Mouse (Mus musculus): Measurements from ENCODE around the gene Krtap1-3. TPM values are rescaled to one million over a fixed set of nuclear protein-coding genes. Genes with fewer than 3 reads are reported as not detected.

Gene Krtap1-3
- polyA plus RNA-seq, 1 experiment from 2014 or later: not detected

- Histone ChIP-seq H3K9me3 (ENCODE audit: control insufficient read depth, low read length) (no peaks in the 10 kb centered on the region), H3K4me3 (ENCODE audit: low read length) (no peak overlapping the region), H3K36me3 (ENCODE audit: control insufficient read depth, insufficient read depth, low read length) (no peaks in the 10 kb centered on the region), H3K9ac (ENCODE audit: low read length) (no peak overlapping the region), H3K4me1 (replicated peaks; ENCODE audit: control insufficient read depth, insufficient read depth, low read length) (no peaks in the 10 kb centered on the region), H3K27me3 (ENCODE audit: control insufficient read depth, insufficient read depth, low read depth, low read length) (no peaks in the 10 kb centered on the region), H3K27ac (ENCODE audit: low read length) (no peak overlapping the region), H3K4me2 (ENCODE audit: low read depth, low read length) (no peak overlapping the region)
- ATAC-seq (ENCODE audit: low read depth): no peak
Measured at GRCm38 (mm10) chr11:99547892-99548291, 43.2 kb downstream of the Krtap1-3 start.

Other genes starting within 250 kb of the Krtap1-3 start
- not detected in 2 replicates for gene Krt27, start 240.2 kb downstream of the Krtap1-3 start, polyA plus RNA-seq (2015; fragmentation: Nextera tagmentation; extraction: Ambion mirVana)
- gene Krt28, start 216.4 kb downstream of the Krtap1-3 start, polyA plus RNA-seq (2015; fragmentation: Nextera tagmentation; extraction: Ambion mirVana): 0.13 and 0.21 TPM in 2 replicates
- gene Krt10, start 202.0 kb downstream of the Krtap1-3 start, polyA plus RNA-seq (2015; fragmentation: Nextera tagmentation; extraction: Ambion mirVana): 21.6 and 23.2 TPM in 2 replicates
- gene Krt12, start 169.1 kb downstream of the Krtap1-3 start, polyA plus RNA-seq (2015; fragmentation: Nextera tagmentation; extraction: Ambion mirVana): not detected in 2 replicates
- 0.30 and 0.96 TPM in 2 replicates for gene Krt20, start 153.2 kb downstream of the Krtap1-3 start, polyA plus RNA-seq (2015; fragmentation: Nextera tagmentation; extraction: Ambion mirVana)
- 4.9 and 5.4 TPM in 2 replicates for gene Krt23, start 98.2 kb downstream of the Krtap1-3 start, polyA plus RNA-seq (2015; fragmentation: Nextera tagmentation; extraction: Ambion mirVana)
- not detected in 2 replicates for gene Krt39, start 70.0 kb downstream of the Krtap1-3 start, polyA plus RNA-seq (2015; fragmentation: Nextera tagmentation; extraction: Ambion mirVana)
- gene Krt40, start 48.2 kb downstream of the Krtap1-3 start, polyA plus RNA-seq (2015; fragmentation: Nextera tagmentation; extraction: Ambion mirVana): not detected in 2 replicates
- not detected in 2 replicates for gene Krtap3-3, start 40.5 kb downstream of the Krtap1-3 start, polyA plus RNA-seq (2015; fragmentation: Nextera tagmentation; extraction: Ambion mirVana)
- not detected in 2 replicates for gene Krtap3-2, start 34.5 kb downstream of the Krtap1-3 start, polyA plus RNA-seq (2015; fragmentation: Nextera tagmentation; extraction: Ambion mirVana)
- not detected in 2 replicates for gene Gm11939, start 31.9 kb downstream of the Krtap1-3 start, polyA plus RNA-seq (2015; fragmentation: Nextera tagmentation; extraction: Ambion mirVana)
- gene Krtap3-1, start 24.7 kb downstream of the Krtap1-3 start, polyA plus RNA-seq (2015; fragmentation: Nextera tagmentation; extraction: Ambion mirVana): not detected in 2 replicates
- gene Krtap1-5, start 10.3 kb downstream of the Krtap1-3 start, polyA plus RNA-seq (2015; fragmentation: Nextera tagmentation; extraction: Ambion mirVana): not detected in 2 replicates
- not detected in 2 replicates for gene Krtap1-4, start 7.7 kb downstream of the Krtap1-3 start, polyA plus RNA-seq (2015; fragmentation: Nextera tagmentation; extraction: Ambion mirVana)
- not detected in 2 replicates for gene Krtap9-3, start 6.8 kb upstream of the Krtap1-3 start, polyA plus RNA-seq (2015; fragmentation: Nextera tagmentation; extraction: Ambion mirVana)
- gene Gm11938, start 12.0 kb upstream of the Krtap1-3 start, polyA plus RNA-seq (2015; fragmentation: Nextera tagmentation; extraction: Ambion mirVana): not detected in 2 replicates
- not detected in 2 replicates for gene Gm11937, start 18.9 kb upstream of the Krtap1-3 start, polyA plus RNA-seq (2015; fragmentation: Nextera tagmentation; extraction: Ambion mirVana)
- gene Krtap2-4, start 23.5 kb upstream of the Krtap1-3 start, polyA plus RNA-seq (2015; fragmentation: Nextera tagmentation; extraction: Ambion mirVana): not detected in 2 replicates
- gene Gm11562, start 29.1 kb upstream of the Krtap1-3 start, polyA plus RNA-seq (2015; fragmentation: Nextera tagmentation; extraction: Ambion mirVana): not detected in 2 replicates
- not detected in 2 replicates for gene Krtap4-1, start 36.9 kb upstream of the Krtap1-3 start, polyA plus RNA-seq (2015; fragmentation: Nextera tagmentation; extraction: Ambion mirVana)
- gene Krtap4-2, start 43.7 kb upstream of the Krtap1-3 start, polyA plus RNA-seq (2015; fragmentation: Nextera tagmentation; extraction: Ambion mirVana): not detected in 2 replicates
- gene Krtap4-7, start 52.8 kb upstream of the Krtap1-3 start, polyA plus RNA-seq (2015; fragmentation: Nextera tagmentation; extraction: Ambion mirVana): not detected in 2 replicates
- not detected in 2 replicates for gene Gm11555, start 58.9 kb upstream of the Krtap1-3 start, polyA plus RNA-seq (2015; fragmentation: Nextera tagmentation; extraction: Ambion mirVana)
- not detected in 2 replicates for gene Gm11563, start 67.6 kb upstream of the Krtap1-3 start, polyA plus RNA-seq (2015; fragmentation: Nextera tagmentation; extraction: Ambion mirVana)
- gene Krtap4-6, start 74.6 kb upstream of the Krtap1-3 start, polyA plus RNA-seq (2015; fragmentation: Nextera tagmentation; extraction: Ambion mirVana): not detected in 2 replicates
- gene Gm14190, start 99.4 kb upstream of the Krtap1-3 start, polyA plus RNA-seq (2015; fragmentation: Nextera tagmentation; extraction: Ambion mirVana): not detected in 2 replicates
- gene Gm14180, start 143.0 kb upstream of the Krtap1-3 start, polyA plus RNA-seq (2015; fragmentation: Nextera tagmentation; extraction: Ambion mirVana): not detected in 2 replicates
- gene Gm11595, start 181.6 kb upstream of the Krtap1-3 start, polyA plus RNA-seq (2015; fragmentation: Nextera tagmentation; extraction: Ambion mirVana): not detected in 2 replicates
- gene Krtap4-8, start 189.4 kb upstream of the Krtap1-3 start, polyA plus RNA-seq (2015; fragmentation: Nextera tagmentation; extraction: Ambion mirVana): not detected in 2 replicates
- not detected in 2 replicates for gene Krtap4-9, start 193.9 kb upstream of the Krtap1-3 start, polyA plus RNA-seq (2015; fragmentation: Nextera tagmentation; extraction: Ambion mirVana)
- gene Gm11596, start 202.1 kb upstream of the Krtap1-3 start, polyA plus RNA-seq (2015; fragmentation: Nextera tagmentation; extraction: Ambion mirVana): not detected in 2 replicates
- not detected in 2 replicates for gene Gm11569, start 207.6 kb upstream of the Krtap1-3 start, polyA plus RNA-seq (2015; fragmentation: Nextera tagmentation; extraction: Ambion mirVana)
- gene Gm11554, start 213.1 kb upstream of the Krtap1-3 start, polyA plus RNA-seq (2015; fragmentation: Nextera tagmentation; extraction: Ambion mirVana): not detected in 2 replicates
- not detected in 2 replicates for gene Krtap4-13, start 218.6 kb upstream of the Krtap1-3 start, polyA plus RNA-seq (2015; fragmentation: Nextera tagmentation; extraction: Ambion mirVana)
- not detected in 2 replicates for gene Gm11564, start 224.3 kb upstream of the Krtap1-3 start, polyA plus RNA-seq (2015; fragmentation: Nextera tagmentation; extraction: Ambion mirVana)
- gene 2300003K06Rik, start 246.7 kb upstream of the Krtap1-3 start, polyA plus RNA-seq (2015; fragmentation: Nextera tagmentation; extraction: Ambion mirVana): not detected in 2 replicates